Mouse (Mus musculus) ES-E14 (cell line): ENCODE data around the gene Nell1.
A peak's percentile ranks its signal among the peaks of the same experiment; 100 is the strongest.

ENCODE experiments used
- CHD2 ChIP-seq: IDR thresholded peaks from 2 replicates; pipeline ENCODE4 v1.6.1; 2014; ENCODE audit warnings: mild to moderate bottlenecking, low read depth, low read length, inconsistent platforms
- HCFC1 ChIP-seq: IDR thresholded peaks from 2 replicates; pipeline ENCODE4 v1.6.1; 2012; ENCODE audit warnings: low read length, inconsistent platforms, borderline replicate concordance; ENCODE audit not compliant: insufficient read depth
- MAFK ChIP-seq: IDR thresholded peaks from 2 replicates; pipeline ENCODE4 v1.6.1; 2014; ENCODE audit warnings: mild to moderate bottlenecking, low read depth, low read length, inconsistent platforms; ENCODE audit not compliant: insufficient read depth
- ZC3H11A ChIP-seq: IDR thresholded peaks from 2 replicates; pipeline ENCODE4 v1.6.1; 2012; ENCODE audit warnings: low read depth, mild to moderate bottlenecking, inconsistent platforms, low read length, borderline replicate concordance
- ZNF384 ChIP-seq: IDR thresholded peaks from 2 replicates; pipeline ENCODE4 v1.6.1; 2012; ENCODE audit warnings: low read depth, low read length, inconsistent platforms

GRCm38 (mm10) chr7:50686337-50686736 is 711.7 kb downstream of the Nell1 start:
- no peak for TF ChIP-seq ZC3H11A
- no peak for TF ChIP-seq CHD2
- TF ChIP-seq ZNF384 = no peak
- TF ChIP-seq MAFK = 0 out of 2 replicates have a peak, but pooled peaks have one; percentile 14
- no peak for TF ChIP-seq HCFC1
